25 mouse cellular contexts compared by ENCODE assay signal in genomic region chr11:62166503-62166902, GRCm38 (mm10).
A peak's percentile ranks its signal among the peaks of the same experiment; 100 is the strongest.
DNase-seq lines count a peak whose midpoint lies in the region; ATAC-seq and TF ChIP-seq lines count a peak whose summit lies in the region.
"Had no signal": no experiment of that assay in that cellular context is flagged by ENCODE, and none has a peak within 500 bp of the region (broad histone marks: within the 10 kb centered on the region; RNA-seq: fewer than 3 reads in every experiment).

No protein-coding gene starts in this region.

- H3K9me3 ChIP-seq in CH12.LX (replicated peaks; ENCODE audit: low read length) = no peaks in the 10 kb centered on the region
- no peaks in the 10 kb centered on the region for H3K9me3 ChIP-seq in kidney, embryonic 14.5 days (ENCODE audit: control insufficient read depth, low read length)
- H3K9me3 ChIP-seq in midbrain, embryonic 16.5 days (replicated peaks; ENCODE audit: control insufficient read depth, low read length, poor library complexity, severe bottlenecking) = no peaks in the 10 kb centered on the region
- H3K9me3 ChIP-seq: embryonic facial prominence, embryonic 10.5 days; embryonic facial prominence, embryonic 12.5 days; forebrain, embryonic 10.5 days; forebrain, embryonic 12.5 days had no signal

- TF ChIP-seq CTCF in CH12.LX (conservative IDR thresholded peaks at IDR 0.05 in 1 of 2, IDR thresholded peaks at IDR 0.05 in 1 of 2; ENCODE audit: low read depth in 2 of 2, low read length in 2 of 2) = no peak

- in situ Hi-C loops in CH12.LX (cut with MboI; ENCODE audit: low pct_ligation_motif_present, low pct_unique_long_range_greater_than_20kb, low sequenced_read_pairs) = no loop called here

- peak overlapping the region; percentile 29; the same call in 1 of the 2 replicates for H3K9ac ChIP-seq in CH12.LX (ENCODE audit: insufficient read depth, low read depth)
- no peak overlapping the region for H3K9ac ChIP-seq in kidney, embryonic 14.5 days (ENCODE audit: low read depth, low read length)
- H3K9ac ChIP-seq in midbrain, embryonic 16.5 days (ENCODE audit: low read depth, low read length) = no peak overlapping the region
- H3K9ac ChIP-seq: embryonic facial prominence, embryonic 12.5 days; forebrain, embryonic 12.5 days had no signal

- 82% methylated on average over 3 of the region's 3 CpGs for WGBS in kidney, embryonic 14.5 days
- 66% methylated on average over 3 of the region's 3 CpGs for WGBS in midbrain, embryonic 16.5 days

- peak; percentile 28 for DNase-seq in 416B (ENCODE audit: low read depth)
- no peak for DNase-seq in CH12.LX (ENCODE audit: extremely low read depth)
- DNase-seq: adrenal gland, adult 8-10 months; adrenal gland, postnatal 14 days; adrenal gland, postnatal 36 days; B cell, adult 2 months; cerebellum, adult 11-12 months; cerebellum, adult 2 months; cerebellum, adult 9-10 months; cerebellum, postnatal 10 days; cerebellum, postnatal 25 days had no signal

- H3K4me1 ChIP-seq in CH12.LX (ENCODE audit: control insufficient read depth in 1 of 2, insufficient read depth in 2 of 2) = peaks cover 10 to 28% of the 10 kb centered on the region in 2 experiments
- no peaks in the 10 kb centered on the region for H3K4me1 ChIP-seq in kidney, embryonic 14.5 days (ENCODE audit: control insufficient read depth, insufficient read depth, low read length)
- H3K4me1 ChIP-seq in midbrain, embryonic 16.5 days (ENCODE audit: control insufficient read depth, insufficient read depth, low read length) = no peaks in the 10 kb centered on the region

- H3K4me2 ChIP-seq in CH12.LX (ENCODE audit: insufficient read depth, low read depth, poor library complexity, severe bottlenecking) = no peak overlapping the region
- no peak overlapping the region for H3K4me2 ChIP-seq in kidney, embryonic 14.5 days (replicated peaks; ENCODE audit: low read depth, low read length)
- no peak overlapping the region for H3K4me2 ChIP-seq in midbrain, embryonic 16.5 days (ENCODE audit: low read length)
- H3K4me2 ChIP-seq: embryonic facial prominence, embryonic 12.5 days; forebrain, embryonic 12.5 days had no signal

- H3K36me3 ChIP-seq in CH12.LX (replicated peaks in 1 of 2; ENCODE audit: control insufficient read depth in 1 of 2, insufficient read depth in 1 of 2, low read length in 1 of 2) = peaks cover 3 to 29% of the 10 kb centered on the region in 2 experiments
- H3K36me3 ChIP-seq in kidney, embryonic 14.5 days (ENCODE audit: control insufficient read depth, insufficient read depth, low read length) = no peaks in the 10 kb centered on the region
- no peaks in the 10 kb centered on the region for H3K36me3 ChIP-seq in midbrain, embryonic 16.5 days (ENCODE audit: control insufficient read depth, insufficient read depth, low read length)
- H3K36me3 ChIP-seq: embryonic facial prominence, embryonic 12.5 days had no signal

- no peak overlapping the region for H3K27ac ChIP-seq in CH12.LX (ENCODE audit: insufficient read depth, low read depth)
- no peak overlapping the region for H3K27ac ChIP-seq in kidney, embryonic 14.5 days (ENCODE audit: low read depth, low read length)
- H3K27ac ChIP-seq in midbrain, embryonic 16.5 days (ENCODE audit: low read length) = no peak overlapping the region
- H3K27ac ChIP-seq: embryonic facial prominence, embryonic 10.5 days; embryonic facial prominence, embryonic 12.5 days; forebrain, embryonic 10.5 days; forebrain, embryonic 12.5 days had no signal

- no peak for TF ChIP-seq RAD21 in CH12.LX (IDR thresholded peaks at IDR 0.05; ENCODE audit: low read depth, low read length)

- no peak for TF ChIP-seq EP300 in CH12.LX (IDR thresholded peaks at IDR 0.05; ENCODE audit: low read length)

- TF ChIP-seq POLR2A in CH12.LX (IDR thresholded peaks at IDR 0.05; ENCODE audit: low read depth, low read length) = no peak

- dilution Hi-C loops in CH12.LX (cut with MboI; ENCODE audit: extremely low pct_ligation_motif_present, extremely low pct_unique_long_range_greater_than_20kb, low sequenced_read_pairs) = no loop called here

- H3K79me2 ChIP-seq in CH12.LX (replicated peaks; ENCODE audit: control insufficient read depth, extremely low read depth, insufficient read depth, poor library complexity, severe bottlenecking) = no peaks in the 10 kb centered on the region

- H3K27me3 ChIP-seq in CH12.LX (replicated peaks) = no peaks in the 10 kb centered on the region
- H3K27me3 ChIP-seq in kidney, embryonic 14.5 days (ENCODE audit: control insufficient read depth, insufficient read depth, low read length) = no peaks in the 10 kb centered on the region
- no peaks in the 10 kb centered on the region for H3K27me3 ChIP-seq in midbrain, embryonic 16.5 days (ENCODE audit: control insufficient read depth, insufficient read depth, low read depth, low read length)
- H3K27me3 ChIP-seq: embryonic facial prominence, embryonic 12.5 days; forebrain, embryonic 12.5 days; Patski had no signal

- no peak overlapping the region for H3K4me3 ChIP-seq in CH12.LX (replicated peaks in 1 of 3; ENCODE audit: low read depth in 2 of 3, low read length in 2 of 3, poor library complexity in 1 of 3)
- H3K4me3 ChIP-seq in kidney, embryonic 14.5 days (ENCODE audit: low read length) = no peak overlapping the region
- H3K4me3 ChIP-seq in midbrain, embryonic 16.5 days (ENCODE audit: low read depth, low read length) = no peak overlapping the region
- H3K4me3 ChIP-seq: embryonic facial prominence, embryonic 10.5 days; embryonic facial prominence, embryonic 12.5 days; forebrain, embryonic 10.5 days; forebrain, embryonic 12.5 days had no signal

- peak; percentile 35 for ATAC-seq in granulocyte monocyte progenitor cell, adult 5-6 weeks (replicated peaks; ENCODE audit: poor library complexity, severe bottlenecking)
- ATAC-seq in megakaryocyte progenitor cell, adult 5-6 weeks (replicated peaks; ENCODE audit: poor library complexity) = peak; percentile 23; the same call in 1 of the 2 replicates
- no peak for ATAC-seq in frontal cortex, adult (ENCODE audit: low TSS enrichment)
- ATAC-seq in kidney, embryonic 14.5 days (ENCODE audit: low FRiP score, low TSS enrichment) = no peak
- no peak for ATAC-seq in midbrain, embryonic 16.5 days
- ATAC-seq: activated CD4-positive, CD25-positive, alpha-beta regulatory T cell, adult 4 months; CD4-positive, CD25-positive, alpha-beta regulatory T cell, adult 4 months; forebrain, embryonic 14.5 days; forebrain, embryonic 16.5 days; Patski had no signal

TF ChIP-seq in CH12.LX, 34 proteins besides CTCF, POLR2A, EP300 and RAD21:
- no peak for TF ChIP-seq ETS1 (conservative IDR thresholded peaks at IDR 0.05; ENCODE audit: low read depth, low read length)
- TF ChIP-seq TCF12 (IDR thresholded peaks at IDR 0.05; ENCODE audit: low read depth, low read length) = no peak
- TF ChIP-seq TBP (conservative IDR thresholded peaks at IDR 0.05; ENCODE audit: low read depth, low read length) = no peak
- TF ChIP-seq ZC3H11A (IDR thresholded peaks at IDR 0.05; ENCODE audit: low read depth, low read length) = no peak
- TF ChIP-seq USF2 (conservative IDR thresholded peaks at IDR 0.05; ENCODE audit: low read depth, low read length) = no peak
- no peak for TF ChIP-seq CHD2 (IDR thresholded peaks at IDR 0.05; ENCODE audit: low read length)
- TF ChIP-seq IRF4 (IDR thresholded peaks at IDR 0.05; ENCODE audit: low read depth, low read length) = no peak
- no peak for TF ChIP-seq MXI1 (IDR thresholded peaks at IDR 0.05; ENCODE audit: low read depth, low read length)
- no peak for TF ChIP-seq POLR2AphosphoS2 (IDR thresholded peaks at IDR 0.05; ENCODE audit: low read depth, low read length)
- TF ChIP-seq MAFK (IDR thresholded peaks at IDR 0.05; ENCODE audit: insufficient replicate concordance, low read length) = no peak
- no peak for TF ChIP-seq MAX (IDR thresholded peaks at IDR 0.05; ENCODE audit: low read length)
- no peak for TF ChIP-seq HCFC1 (IDR thresholded peaks at IDR 0.05; ENCODE audit: low read depth, low read length)
- no peak for TF ChIP-seq GABPA (IDR thresholded peaks at IDR 0.05; ENCODE audit: insufficient replicate concordance, low read depth, low read length)
- no peak for TF ChIP-seq SIN3A (IDR thresholded peaks at IDR 0.05; ENCODE audit: low read length)
- TF ChIP-seq USF1 (IDR thresholded peaks at IDR 0.05; ENCODE audit: low read depth, low read length) = no peak
- TF ChIP-seq MEF2A (IDR thresholded peaks at IDR 0.05; ENCODE audit: borderline replicate concordance, low read depth, low read length) = no peak
- TF ChIP-seq PAX5 (IDR thresholded peaks at IDR 0.05; ENCODE audit: low read length) = no peak
- TF ChIP-seq MAZ (IDR thresholded peaks at IDR 0.05; ENCODE audit: low read depth, low read length) = no peak
- TF ChIP-seq MYC (IDR thresholded peaks at IDR 0.05; ENCODE audit: low read depth, low read length) = no peak
- TF ChIP-seq E2F4 (IDR thresholded peaks at IDR 0.05; ENCODE audit: insufficient replicate concordance, low read depth, low read length) = no peak

Comparison
In these comparisons a context has a peak if more than half of its experiments do, and no peak if none do; other contexts are left out.
1. ATAC-seq: peak in granulocyte monocyte progenitor cell, adult 5-6 weeks (single experiment) and megakaryocyte progenitor cell, adult 5-6 weeks (single experiment); none in frontal cortex, adult (single experiment), kidney, embryonic 14.5 days (single experiment) and midbrain, embryonic 16.5 days (single experiment).